ENCODE assay signal across 8 mouse cellular contexts in the genomic region with DNA sequence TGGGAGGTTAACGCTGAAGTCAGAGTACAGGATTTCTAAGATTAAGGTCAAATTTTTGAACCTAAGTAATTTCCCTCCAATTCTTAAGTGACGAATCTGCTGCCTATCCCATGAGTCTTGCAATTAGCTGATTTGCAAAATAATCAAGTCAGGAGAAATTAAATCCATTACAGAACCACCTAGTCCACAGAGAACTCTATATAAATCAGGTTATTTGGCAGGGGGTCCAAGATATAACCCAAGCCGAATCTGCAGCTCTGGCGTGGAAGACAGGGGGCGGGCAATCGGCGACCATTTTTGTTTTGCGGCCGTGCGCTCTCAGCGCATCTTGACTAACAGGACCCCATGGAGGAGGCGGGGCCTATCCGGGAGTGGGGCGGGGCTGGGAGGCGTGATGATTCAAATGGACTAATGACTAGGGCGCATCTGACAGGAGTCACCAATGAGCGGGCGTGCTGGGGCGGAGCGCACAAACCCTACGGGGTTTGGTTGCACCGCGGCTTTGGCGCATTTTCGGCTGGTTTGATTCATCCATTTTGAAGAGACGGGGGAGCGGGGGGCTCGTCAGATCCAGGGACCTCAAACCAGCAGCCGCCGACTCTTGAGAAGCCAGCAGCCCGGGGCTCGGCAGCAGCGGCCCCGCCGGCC. TPM values are rescaled to one million over a fixed set of nuclear protein-coding genes. Genes with fewer than 3 reads are reported as not detected.
DNase-seq lines count a peak whose midpoint lies in the region; ATAC-seq lines count a peak whose summit lies in the region.

A gene (plus strand): TSS at position 534 of the 648 bp plus-strand sequence.

- peak; percentile 99 for DNase-seq in adipocyte (ENCODE audit: low spot score)
- DNase-seq in embryo, embryonic 10 days (ENCODE audit: low spot score) = peak; percentile 97
- peak; percentile 99 for DNase-seq in gastrocnemius, postnatal 10 days
- DNase-seq in induced T-regulatory cell, adult 2 months (ENCODE audit: low read depth) = peak; percentile 100
- peak; percentile 98 to 99 for DNase-seq in left cerebral cortex, adult 9 months (ENCODE audit: low spot score in 2 of 2)
- peak; percentile 99 for DNase-seq in right cerebral cortex, postnatal 14 days
- peak; percentile 99 to 100 for DNase-seq in urinary bladder, postnatal 36 days (ENCODE audit: low spot score in 2 of 2)

- peak; percentile 96 for ATAC-seq in megakaryocyte progenitor cell, adult 5-6 weeks (replicated peaks; ENCODE audit: poor library complexity)

RNA-seq across cellular contexts. Expression of the gene that starts here (rescaled TPM):
- 100 to 1,000 TPM; 102 to 105 TPM for total RNA-seq in gastrocnemius, postnatal 10 days (2021)
- total RNA-seq in megakaryocyte progenitor cell, adult 5-6 weeks (2015) = 205 and 208 TPM in 2 replicates
- total RNA-seq in megakaryocyte progenitor cell, adult 5-6 weeks (2017) = 299 and 362 TPM in 2 replicates

Comparison
In these comparisons a context has a peak if more than half of its experiments do, and no peak if none do; other contexts are left out.
1. Peak in every context shown above with its lines: DNase-seq and ATAC-seq.